Mouse (Mus musculus) leukemia stem cell, adult 10-12 weeks (primary cell): ENCODE results near the gene Ablim2. TPM values are rescaled to one million over a fixed set of nuclear protein-coding genes. Genes with fewer than 3 reads are reported as not detected.

Experiments used
- polyA plus RNA-seq: library from polyadenylated mRNA; stranded (reverse); fragments of >175 nt; gene quantifications from 2 replicates; pipeline ENCODE4 v1.2.3, GENCODE M21; 2012; ENCODE audit warnings: low replicate concordance

Ablim2 gene
- polyA plus RNA-seq = 0.33 and 0.90 TPM in 2 replicates

DNA sequence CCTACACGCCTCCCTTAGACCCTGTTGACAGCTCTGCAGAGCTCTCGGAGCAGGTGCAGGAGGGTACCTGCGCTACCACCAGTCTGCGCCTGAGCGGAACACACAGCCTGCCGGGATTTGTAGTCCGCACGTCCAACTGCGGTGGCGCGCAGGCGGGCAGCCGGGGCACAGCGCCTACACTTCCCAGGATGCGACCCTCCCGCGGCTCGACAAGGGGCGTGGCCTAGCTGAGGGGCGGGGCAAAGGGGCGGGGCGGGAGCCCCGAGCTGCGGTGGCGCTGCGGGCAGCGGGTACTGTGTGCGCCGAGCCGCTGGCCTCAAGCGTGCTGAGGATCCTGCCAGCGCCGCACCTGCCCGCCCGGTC lies at the start of gene Ablim2:
Ablim2 (plus strand) TSS at position 242 of the 363 bp plus-strand sequence.

DNA sequence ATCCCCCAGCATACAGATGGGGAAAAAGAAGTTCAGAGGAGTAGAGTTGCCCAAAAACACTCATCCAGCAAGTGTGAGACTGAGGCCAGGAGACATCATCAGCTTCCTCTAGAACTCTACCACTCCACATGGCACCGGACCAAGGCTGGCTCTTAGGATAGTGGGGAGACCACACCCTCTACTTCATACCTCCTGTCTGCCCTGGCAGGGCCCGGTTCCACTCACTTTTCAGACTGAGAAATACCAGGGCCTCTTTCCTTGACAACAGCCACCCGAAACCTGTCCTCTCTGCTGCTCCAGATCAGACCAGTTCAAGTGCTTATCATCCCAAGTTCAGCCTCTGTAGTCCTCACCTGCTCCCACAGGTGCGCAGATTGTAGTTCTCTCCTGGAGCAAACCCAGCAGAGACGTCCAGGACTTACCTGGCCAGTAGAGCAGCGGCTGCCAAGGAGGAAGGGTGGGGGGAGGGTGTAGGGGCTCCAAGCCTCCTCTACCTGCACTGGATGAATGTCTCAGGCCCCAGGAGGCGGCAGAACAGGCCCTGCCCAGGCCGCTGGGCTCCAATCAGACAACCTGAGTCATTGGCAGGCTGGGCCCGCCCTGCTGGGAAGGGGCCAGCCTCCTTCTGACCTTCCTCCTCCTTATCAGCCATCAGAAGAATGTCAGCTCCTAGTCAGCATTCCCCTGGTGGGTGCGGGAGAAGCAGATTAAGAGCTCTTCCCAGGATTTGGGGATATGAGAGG lies 18.0 kb upstream of the Ablim2 start, which contains the start of gene Sh3tc1:
Sh3tc1 (minus strand) TSS at position 452 of the 743 bp plus-strand sequence.

DNA sequence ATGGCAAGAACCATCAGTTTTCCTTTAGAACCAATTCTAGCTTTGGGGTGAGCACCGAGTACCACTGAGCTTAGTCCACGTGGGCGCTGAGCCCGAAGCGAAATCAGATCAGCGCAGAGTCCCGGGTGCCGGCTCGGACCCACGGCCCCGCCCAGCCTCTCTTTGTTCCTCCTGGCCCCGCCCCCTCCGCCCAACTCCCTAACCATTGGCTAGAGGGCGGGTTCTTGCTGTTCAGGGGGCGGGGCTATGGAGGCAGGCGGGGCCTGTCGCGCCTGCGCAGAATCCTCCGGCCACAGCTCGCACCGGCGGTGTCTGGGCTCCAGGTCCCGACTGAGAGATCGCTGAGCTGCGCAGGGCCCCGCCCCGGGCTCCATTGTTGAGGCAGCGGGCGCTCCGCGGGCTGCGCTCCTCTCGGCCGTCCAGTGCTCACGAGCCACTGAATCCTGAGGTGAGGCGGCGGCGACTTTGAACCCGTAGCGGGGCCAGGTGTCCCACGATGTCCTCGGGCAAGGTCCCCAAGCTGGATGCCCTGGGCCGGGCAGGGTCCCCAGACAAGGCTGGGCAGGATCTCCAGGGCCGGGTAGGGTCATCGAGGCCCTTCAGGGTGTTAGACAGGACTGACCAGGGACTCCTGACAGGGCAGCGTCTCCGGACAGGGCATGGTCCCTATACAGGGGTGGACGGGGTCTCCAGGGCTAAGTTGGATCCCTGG lies 135.6 kb downstream of the Ablim2 start, which contains the start of gene Afap1:
Afap1 (plus strand) TSS at position 227 of the 712 bp plus-strand sequence.

Other genes with a start within 250 kb of the Ablim2 start
- gene Cpz, start 232.2 kb upstream of the Ablim2 start, polyA plus RNA-seq = not detected in 2 replicates
- gene Trmt44, start 182.8 kb upstream of the Ablim2 start, polyA plus RNA-seq = 3.5 and 4.8 TPM in 2 replicates
- 5.3 and 8.5 TPM in 2 replicates for gene Acox3, start 174.8 kb upstream of the Ablim2 start, polyA plus RNA-seq
- 0.08 and 1.1 TPM in 2 replicates for gene Htra3, start 78.1 kb upstream of the Ablim2 start, polyA plus RNA-seq
- gene Sh3tc1, start 17.9 kb upstream of the Ablim2 start, polyA plus RNA-seq = 1.6 and 2.5 TPM in 2 replicates
- 0.93 and 1.6 TPM in 2 replicates for gene Afap1, start 135.4 kb downstream of the Ablim2 start, polyA plus RNA-seq